ENCODE assay signal across 8 mouse cellular contexts in the genomic region with DNA sequence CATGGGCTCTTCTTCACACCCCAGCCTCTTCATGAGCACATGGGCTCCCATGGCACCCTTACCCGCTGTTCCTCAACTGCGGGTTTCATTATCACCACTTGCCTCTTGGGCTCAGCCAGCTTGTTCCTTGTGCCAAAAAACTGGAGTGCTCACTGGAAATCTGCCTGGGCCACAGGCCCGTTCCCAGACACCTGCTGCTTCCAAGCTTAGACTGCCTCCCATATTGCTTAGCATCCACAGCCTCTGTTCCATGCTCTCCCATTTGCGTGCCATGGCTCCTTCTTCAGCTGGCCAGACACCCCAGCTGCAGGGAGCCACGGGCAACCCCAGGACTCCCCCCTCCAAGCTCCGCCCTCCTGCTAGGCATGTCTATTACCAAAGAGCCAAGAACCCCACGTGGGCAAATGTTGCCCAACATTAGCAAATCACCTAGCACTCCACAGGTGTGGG.
DNase-seq lines count a peak whose midpoint lies in the region; ATAC-seq and TF ChIP-seq lines count a peak whose summit lies in the region.

No protein-coding gene starts in this region.

- 0 out of 2 replicates have a peak, but pooled peaks have one; percentile 19 for ATAC-seq in hindbrain, embryonic 16.5 days
- no peak for ATAC-seq in hindbrain, embryonic 13.5 days (ENCODE audit: low FRiP score)
- ATAC-seq in heart, embryonic 13.5 days (ENCODE audit: extremely low read depth, insufficient number of reproducible peaks, low FRiP score, low TSS enrichment) = no peak
- peak; percentile 43 for ATAC-seq in liver, postnatal 0 days

- H3K4me1 ChIP-seq in hindbrain, embryonic 16.5 days (ENCODE audit: control insufficient read depth, insufficient read depth, low read depth, low read length) = peaks cover 26% of the 10 kb centered on the region
- peaks cover 52% of the 10 kb centered on the region for H3K4me1 ChIP-seq in hindbrain, embryonic 13.5 days (replicated peaks)
- H3K4me1 ChIP-seq in heart, embryonic 13.5 days = peaks cover 72% of the 10 kb centered on the region
- peaks cover 18% of the 10 kb centered on the region for H3K4me1 ChIP-seq in liver, postnatal 0 days (ENCODE audit: insufficient read depth)

- no peak overlapping the region for H3K4me3 ChIP-seq in hindbrain, embryonic 16.5 days (ENCODE audit: low read length)
- no peak overlapping the region for H3K4me3 ChIP-seq in hindbrain, embryonic 13.5 days
- no peak overlapping the region for H3K4me3 ChIP-seq in heart, embryonic 13.5 days
- H3K4me3 ChIP-seq in liver, postnatal 0 days (ENCODE audit: low read depth, low read length) = no peak overlapping the region

- no peaks in the 10 kb centered on the region for H3K27me3 ChIP-seq in hindbrain, embryonic 16.5 days (replicated peaks; ENCODE audit: control insufficient read depth, insufficient read depth, low read length)
- 0 out of 2 replicates have a peak, but pooled peaks cover 5% of the 10 kb centered on the region for H3K27me3 ChIP-seq in hindbrain, embryonic 13.5 days
- H3K27me3 ChIP-seq in heart, embryonic 13.5 days (replicated peaks) = no peaks in the 10 kb centered on the region
- H3K27me3 ChIP-seq in liver, postnatal 0 days (ENCODE audit: insufficient read depth, low read length) = no peaks in the 10 kb centered on the region

- H3K36me3 ChIP-seq in hindbrain, embryonic 16.5 days (ENCODE audit: control insufficient read depth, insufficient read depth, low read length) = no peaks in the 10 kb centered on the region
- H3K36me3 ChIP-seq in hindbrain, embryonic 13.5 days = no peaks in the 10 kb centered on the region
- H3K36me3 ChIP-seq in heart, embryonic 13.5 days = peaks cover 3% of the 10 kb centered on the region; the same call in 1 of the 2 replicates
- H3K36me3 ChIP-seq in liver, postnatal 0 days (replicated peaks; ENCODE audit: insufficient read depth, low read length) = no peaks in the 10 kb centered on the region

- DNase-seq in cerebellum, adult 8-10 months = peak; percentile 74
- peak; percentile 62 for DNase-seq in liver, postnatal 0 days
- DNase-seq in adrenal gland, adult 2 months = no peak
- no peak for DNase-seq in kidney, postnatal 14 days
- no peak for DNase-seq in retina, embryonic 14.5 days (ENCODE audit: low spot score)

- H3K27ac ChIP-seq in hindbrain, embryonic 16.5 days (ENCODE audit: low read depth, low read length) = no peak overlapping the region
- H3K27ac ChIP-seq in hindbrain, embryonic 13.5 days = no peak overlapping the region
- 0 out of 2 replicates have a peak overlapping the region, but pooled peaks have one; percentile 41 for H3K27ac ChIP-seq in heart, embryonic 13.5 days (replicated peaks)
- 0 out of 2 replicates have a peak overlapping the region, but pooled peaks have one; percentile 31 for H3K27ac ChIP-seq in liver, postnatal 0 days (ENCODE audit: low read depth)

- TF ChIP-seq EP300 in liver, postnatal 0 days (IDR thresholded peaks at IDR 0.05; ENCODE audit: low read depth) = no peak

- 59% methylated on average over 7 of the region's 7 CpGs for WGBS in hindbrain, embryonic 16.5 days
- WGBS in hindbrain, embryonic 13.5 days = 75% methylated on average over 7 of the region's 7 CpGs
- WGBS in heart, embryonic 13.5 days = 63% methylated on average over 7 of the region's 7 CpGs
- 45% methylated on average over 7 of the region's 7 CpGs for WGBS in liver, postnatal 0 days (ENCODE audit: insufficient replicate concordance)

- no peaks in the 10 kb centered on the region for H3K9me3 ChIP-seq in hindbrain, embryonic 16.5 days (ENCODE audit: control insufficient read depth, low read length)
- H3K9me3 ChIP-seq in hindbrain, embryonic 13.5 days = no peaks in the 10 kb centered on the region
- no peaks in the 10 kb centered on the region for H3K9me3 ChIP-seq in heart, embryonic 13.5 days
- H3K9me3 ChIP-seq in liver, postnatal 0 days (ENCODE audit: low read length) = no peaks in the 10 kb centered on the region

- no peak for TF ChIP-seq CTCF in liver, postnatal 0 days (IDR thresholded peaks at IDR 0.05; ENCODE audit: low read depth)

- no peak overlapping the region for H3K4me2 ChIP-seq in hindbrain, embryonic 16.5 days (ENCODE audit: low read length)
- H3K4me2 ChIP-seq in hindbrain, embryonic 13.5 days = no peak overlapping the region
- no peak overlapping the region for H3K4me2 ChIP-seq in heart, embryonic 13.5 days
- 0 out of 2 replicates have a peak overlapping the region, but pooled peaks have one; percentile 13 for H3K4me2 ChIP-seq in liver, postnatal 0 days (ENCODE audit: low read depth, low read length)

- no peak overlapping the region for H3K9ac ChIP-seq in hindbrain, embryonic 16.5 days (ENCODE audit: low read depth, low read length)
- no peak overlapping the region for H3K9ac ChIP-seq in hindbrain, embryonic 13.5 days
- H3K9ac ChIP-seq in heart, embryonic 13.5 days = no peak overlapping the region
- no peak overlapping the region for H3K9ac ChIP-seq in liver, postnatal 0 days (replicated peaks)

Comparison
In these comparisons a context has a peak if more than half of its experiments do, and no peak if none do; other contexts are left out.
1. ATAC-seq: peak in hindbrain, embryonic 16.5 days (single experiment) and liver, postnatal 0 days (single experiment); none in hindbrain, embryonic 13.5 days (single experiment) and heart, embryonic 13.5 days (single experiment).
2. H3K27ac ChIP-seq: peak in heart, embryonic 13.5 days (single experiment) and liver, postnatal 0 days (single experiment); none in hindbrain, embryonic 16.5 days (single experiment) and hindbrain, embryonic 13.5 days (single experiment).
3. DNase-seq: peak in cerebellum, adult 8-10 months (single experiment) and liver, postnatal 0 days (single experiment); none in adrenal gland, adult 2 months (single experiment), kidney, postnatal 14 days (single experiment) and retina, embryonic 14.5 days (single experiment).